Mouse (Mus musculus) heart, adult 11 months (tissue): Measurements from ENCODE around the gene Pcmtd2.
A peak's percentile ranks its signal among the peaks of the same experiment; 100 is the strongest.

Experiments
- DNase-seq: peaks from one replicate; pipeline ENCODE4 v3.0.0; 2022

Gene Pcmtd2

DNA sequence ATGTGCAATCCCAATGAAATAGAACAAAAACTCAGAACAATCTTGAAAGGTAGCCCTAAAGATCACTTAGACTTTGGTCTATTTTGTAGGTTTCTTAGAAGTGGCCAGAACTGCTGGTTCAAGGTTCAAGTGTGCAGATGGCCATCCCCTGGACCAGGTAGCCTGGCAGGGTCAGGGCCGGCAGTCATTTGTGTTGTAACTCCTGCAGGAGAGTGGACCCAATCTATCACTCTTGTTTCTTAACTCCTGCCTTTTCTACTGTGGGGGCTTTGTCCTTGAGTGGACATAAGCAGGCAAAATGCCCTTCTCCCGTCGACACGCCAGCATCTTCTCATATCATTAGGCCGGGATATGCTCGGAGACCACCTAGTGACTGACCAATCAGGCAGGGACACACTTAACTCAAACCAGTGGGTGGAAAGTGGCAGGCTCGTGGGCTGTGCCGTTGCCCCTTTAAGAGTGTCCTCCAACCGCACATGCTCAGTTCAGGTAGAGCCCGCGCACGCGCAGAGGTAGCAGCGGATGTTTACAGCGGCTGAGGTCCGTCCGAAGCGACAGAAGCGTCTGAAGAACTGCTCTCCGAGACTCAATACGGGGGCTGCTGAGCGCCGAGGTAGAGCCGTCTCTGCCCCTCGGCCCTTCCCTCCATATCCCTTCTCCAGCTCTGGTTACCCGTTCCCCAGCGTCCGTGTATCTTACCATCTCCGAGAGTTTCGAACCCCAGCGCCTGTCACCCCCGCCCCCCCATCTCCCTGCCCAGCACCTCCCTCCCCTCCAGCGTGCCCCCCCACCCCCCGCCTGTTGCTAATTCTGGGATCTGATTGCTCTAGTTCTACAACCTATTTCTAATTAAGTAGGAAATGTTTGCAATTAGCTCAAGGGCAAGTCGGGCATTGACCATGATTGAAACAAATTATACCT, at the start of gene Pcmtd2:
TSS of gene Pcmtd2 (plus strand) at position 483 of the 921 bp plus-strand sequence.
- peak; percentile 100 for DNase-seq

DNA sequence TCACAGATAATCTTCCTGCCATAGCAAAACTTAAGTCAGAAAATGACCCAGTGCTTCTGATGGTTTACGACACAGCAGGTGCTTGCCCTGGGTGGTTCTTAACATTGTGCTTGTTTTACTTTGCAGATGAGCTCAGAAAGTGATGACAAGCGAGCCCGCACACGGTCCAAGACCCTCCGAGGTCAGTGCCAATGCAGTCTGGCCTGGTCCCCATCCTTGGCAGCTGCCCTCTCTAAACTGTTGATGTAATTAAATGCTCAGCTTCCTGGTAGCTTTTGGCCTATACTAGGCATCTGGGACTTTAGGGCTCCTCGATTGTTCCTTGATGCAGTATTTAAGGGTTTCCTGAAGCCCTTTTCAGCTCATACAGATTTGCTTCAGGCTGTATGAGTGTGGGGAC, 48.3 kb upstream of the Pcmtd2 start:
- peak; percentile 58 for DNase-seq

DNA sequence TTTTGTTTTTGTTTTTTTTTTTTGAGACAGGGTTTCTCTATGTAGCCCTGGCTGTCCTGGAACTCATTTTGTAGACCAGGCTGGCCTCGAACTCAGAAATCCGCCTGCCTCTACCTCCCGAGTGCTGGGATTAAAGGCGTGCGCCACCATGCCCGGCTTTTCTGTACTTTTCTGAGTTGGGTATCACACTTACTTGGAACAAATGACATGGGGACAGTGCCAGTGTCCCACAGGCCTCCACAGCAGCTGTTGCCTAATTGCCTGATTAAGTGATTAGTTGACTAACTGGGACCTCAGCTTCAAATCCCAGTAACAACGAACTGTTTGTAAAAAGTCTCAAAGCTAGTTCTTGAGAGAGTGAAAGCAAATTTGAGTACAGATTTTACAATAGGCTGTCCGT, 44.5 kb upstream of the Pcmtd2 start:
- peak; percentile 78 for DNase-seq

DNA sequence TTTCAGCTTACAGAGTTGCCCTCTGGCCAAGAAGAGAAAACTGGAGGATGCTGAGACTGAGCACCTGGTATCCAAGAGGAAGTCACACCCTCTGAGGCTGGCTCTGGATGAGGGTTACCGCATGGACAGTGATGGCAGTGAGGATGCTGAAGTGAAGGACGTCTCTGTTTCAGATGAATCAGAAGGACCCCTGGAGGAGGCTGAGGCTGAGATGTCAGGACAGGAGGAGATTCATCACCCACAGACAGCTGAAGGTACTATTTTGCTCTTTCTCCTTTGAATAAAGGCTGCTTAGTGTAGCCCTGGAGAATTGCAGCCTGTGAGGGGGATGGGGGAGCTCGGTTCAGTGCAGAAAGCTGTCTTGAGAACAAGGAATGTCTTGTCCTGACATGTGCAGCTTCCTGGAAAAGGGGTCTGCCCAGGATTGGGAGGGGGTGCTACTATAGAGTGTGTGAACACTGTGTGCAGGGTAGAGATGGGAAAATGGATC, 42.0 kb upstream of the Pcmtd2 start:
- peak; percentile 83 for DNase-seq

DNA sequence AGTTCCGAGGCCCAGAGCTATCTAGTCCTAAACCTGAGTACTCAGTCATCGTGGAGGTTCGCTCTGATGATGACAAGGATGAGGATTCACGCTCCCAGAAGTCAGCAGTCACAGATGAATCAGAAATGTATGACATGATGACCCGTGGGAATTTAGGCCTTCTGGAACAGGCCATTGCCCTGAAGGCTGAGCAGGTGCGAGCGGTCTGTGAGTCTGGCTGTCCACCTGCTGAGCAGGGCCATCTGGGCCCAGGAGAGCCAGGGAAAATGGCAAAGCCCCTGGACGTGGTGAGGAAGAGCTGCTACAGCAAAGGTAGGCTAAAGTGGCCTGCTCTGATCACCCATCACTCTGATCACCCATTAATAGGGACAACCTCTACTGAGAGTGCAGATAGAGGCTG, 40.0 kb upstream of the Pcmtd2 start:
- peak; percentile 72 for DNase-seq

DNA sequence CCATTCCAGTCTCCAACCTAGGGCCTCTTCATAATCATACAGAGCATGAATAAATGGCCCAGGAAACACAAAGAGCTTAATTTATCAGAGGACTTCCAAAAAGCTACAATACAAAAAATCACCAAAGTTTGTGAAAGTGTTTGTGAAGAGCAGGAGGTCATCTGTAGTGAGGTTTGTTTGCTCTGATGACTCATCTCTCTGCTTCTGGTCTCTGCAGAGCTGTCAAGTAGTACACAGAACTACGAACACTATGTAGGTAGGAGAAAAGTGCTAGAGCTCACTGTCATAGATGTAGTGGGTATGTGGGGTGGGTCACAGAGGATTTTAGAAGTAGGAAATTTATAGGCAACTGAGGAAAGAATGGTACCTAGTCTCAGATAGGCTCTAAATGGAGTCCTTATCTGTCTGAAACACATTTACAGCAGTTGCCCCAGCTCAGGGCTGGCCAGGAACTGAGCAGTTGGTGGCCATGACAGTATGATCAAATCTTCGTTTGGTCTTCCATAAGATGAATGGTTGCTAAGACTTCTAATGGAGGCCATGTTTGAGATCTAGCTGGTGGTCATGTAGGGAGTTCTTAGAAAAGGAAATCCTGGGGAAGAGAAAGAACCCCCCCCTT, 8.5 kb upstream of the Pcmtd2 start:
- peak; percentile 11 for DNase-seq

DNA sequence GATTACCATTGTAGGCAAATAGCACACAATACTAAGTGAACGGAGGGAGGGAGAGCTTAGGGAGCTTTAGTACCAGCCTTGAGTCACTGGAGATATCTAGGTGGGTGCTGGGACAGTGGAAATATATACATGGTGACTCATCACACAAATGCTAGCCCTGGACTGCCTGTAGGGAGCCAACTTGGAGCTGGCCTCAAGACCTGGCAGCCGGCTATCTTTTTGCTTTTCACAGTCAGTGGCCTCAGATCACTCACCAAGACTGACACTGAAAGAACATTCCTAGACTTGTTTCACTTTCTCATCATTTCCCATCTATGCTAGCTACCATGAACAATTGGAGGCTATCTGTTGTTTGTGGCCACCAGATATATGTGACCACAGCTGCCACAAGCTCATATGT, 4.9 kb upstream of the Pcmtd2 start:
- DNase-seq: peak; percentile 82

DNA sequence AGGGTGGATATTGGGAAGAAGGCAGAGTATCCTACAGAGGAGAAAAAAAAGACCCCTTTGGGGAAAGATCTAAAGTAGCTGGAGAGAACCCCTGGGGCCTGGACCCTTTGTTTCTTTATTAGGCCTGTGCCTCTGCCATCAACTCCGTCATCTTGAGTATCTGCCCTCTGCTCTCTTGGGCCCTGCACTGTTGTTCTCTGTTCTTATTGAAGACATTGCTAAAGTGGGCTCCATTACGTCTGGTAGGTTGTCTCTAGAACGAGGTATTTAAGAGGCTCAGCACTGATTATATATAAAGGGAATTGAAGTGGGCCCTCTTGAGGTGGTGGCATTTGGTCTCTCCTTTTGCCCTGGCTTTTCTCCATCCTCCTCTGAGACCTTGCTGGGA, 633 bp downstream of the Pcmtd2 start:
- DNase-seq: peak; percentile 85

DNA sequence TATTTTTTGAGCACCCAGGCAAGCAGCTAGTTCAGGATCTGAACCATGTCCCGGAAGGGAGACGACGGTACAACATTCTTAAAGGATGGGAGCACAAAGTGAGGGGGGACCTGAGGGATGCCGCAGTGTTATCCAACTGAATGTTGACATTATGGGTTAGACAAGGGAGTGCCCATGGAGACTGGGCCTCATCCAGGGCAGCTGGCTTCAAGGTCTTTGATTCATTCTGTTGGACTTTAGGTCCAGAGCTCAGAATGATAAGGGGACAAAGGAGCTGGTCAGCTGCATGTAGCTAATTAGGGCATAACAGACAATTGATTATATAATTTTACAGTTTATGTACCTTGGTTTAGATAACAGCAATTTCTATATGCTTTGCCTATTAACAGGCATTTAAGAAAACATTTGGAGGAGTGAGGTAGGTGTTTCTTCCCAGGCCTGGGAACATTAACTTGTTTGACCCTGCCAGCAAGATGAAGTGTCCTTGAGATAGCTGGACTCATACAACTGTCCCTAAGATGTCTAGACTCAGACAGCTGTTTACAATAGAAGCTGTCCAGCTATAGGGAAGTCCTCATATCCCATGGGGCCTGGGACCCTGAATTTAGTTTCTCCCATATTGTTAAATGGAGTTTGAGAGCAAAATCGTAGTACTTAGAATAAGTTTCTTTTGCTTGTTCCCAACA, 8.2 kb downstream of the Pcmtd2 start:
- DNase-seq: peak; percentile 43

DNA sequence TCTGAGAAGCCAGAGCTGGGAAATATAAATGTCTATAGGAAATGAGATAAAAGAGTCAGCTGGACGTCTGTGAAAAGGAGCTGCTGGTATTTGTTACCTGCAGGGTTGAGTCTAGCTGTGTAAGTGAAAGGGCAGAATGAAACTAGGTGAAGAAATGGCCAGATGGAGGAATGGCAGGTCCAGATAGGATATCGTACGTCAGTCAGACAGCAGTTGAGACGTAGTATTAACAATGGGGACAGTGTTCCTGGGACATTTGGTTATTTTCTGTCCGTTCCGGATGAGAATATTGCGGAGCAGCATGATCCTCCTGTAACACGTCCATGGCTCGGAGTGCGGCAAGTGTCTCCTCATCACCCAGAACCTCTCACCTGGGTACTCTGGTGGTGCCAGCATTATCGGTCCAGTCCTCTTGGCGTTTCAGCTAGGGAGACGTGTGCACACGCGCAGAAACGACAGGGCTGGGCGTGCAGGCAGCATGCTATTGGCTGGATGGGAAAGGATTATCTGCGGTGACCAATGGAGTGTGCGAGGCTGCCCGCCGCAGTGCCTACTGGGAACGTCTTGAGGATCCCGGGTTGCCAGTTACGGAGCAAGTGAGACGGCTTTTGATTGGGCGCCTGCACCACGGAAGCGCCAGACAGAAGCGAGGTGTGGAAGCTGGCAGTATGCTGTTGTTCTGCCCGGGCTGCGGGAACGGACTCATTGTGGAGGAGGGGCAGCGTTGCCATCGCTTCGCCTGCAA, 26.3 kb downstream of the Pcmtd2 start, which contains the start of gene Polr3k:
TSS of gene Polr3k (plus strand) at position 547 of the 745 bp plus-strand sequence.
- DNase-seq: peak; percentile 100

DNA sequence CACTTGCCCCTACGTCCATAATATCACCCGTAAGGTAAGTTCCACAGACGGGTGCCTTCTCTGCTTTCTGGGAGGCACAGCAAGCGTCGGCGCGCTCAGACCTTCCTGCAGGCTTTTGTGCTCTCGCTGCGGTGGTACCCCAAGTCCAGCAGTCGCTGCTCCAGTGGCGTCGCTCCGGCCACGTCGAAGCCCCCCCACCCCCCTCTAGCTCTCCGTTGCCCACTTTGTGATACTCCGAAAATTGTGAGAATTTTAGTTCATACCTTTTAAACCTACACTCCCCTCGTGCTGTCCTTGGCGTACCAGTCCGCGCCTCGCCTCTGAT, 26.8 kb downstream of the Pcmtd2 start:
- DNase-seq: no peak

DNA sequence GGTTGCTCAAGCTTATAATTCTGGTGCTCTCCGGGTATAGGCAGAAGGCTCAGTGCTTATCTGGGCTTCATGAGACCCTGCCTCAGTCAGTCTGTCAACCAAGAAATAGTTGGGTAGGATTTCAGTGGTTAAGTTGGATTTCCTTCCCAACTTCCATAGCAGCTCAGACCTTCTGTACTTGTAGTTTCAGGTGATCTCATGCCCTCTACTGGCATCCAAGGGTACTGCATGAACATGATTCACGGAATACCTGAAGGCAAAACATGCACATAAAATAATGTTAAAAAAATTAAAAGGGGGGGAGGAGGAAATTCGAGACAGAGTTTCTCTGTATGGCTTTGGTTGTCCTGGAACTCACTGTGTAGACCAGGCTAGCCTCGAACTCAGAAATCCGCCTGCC, 29.3 kb downstream of the Pcmtd2 start:
- peak; percentile 89 for DNase-seq

DNA sequence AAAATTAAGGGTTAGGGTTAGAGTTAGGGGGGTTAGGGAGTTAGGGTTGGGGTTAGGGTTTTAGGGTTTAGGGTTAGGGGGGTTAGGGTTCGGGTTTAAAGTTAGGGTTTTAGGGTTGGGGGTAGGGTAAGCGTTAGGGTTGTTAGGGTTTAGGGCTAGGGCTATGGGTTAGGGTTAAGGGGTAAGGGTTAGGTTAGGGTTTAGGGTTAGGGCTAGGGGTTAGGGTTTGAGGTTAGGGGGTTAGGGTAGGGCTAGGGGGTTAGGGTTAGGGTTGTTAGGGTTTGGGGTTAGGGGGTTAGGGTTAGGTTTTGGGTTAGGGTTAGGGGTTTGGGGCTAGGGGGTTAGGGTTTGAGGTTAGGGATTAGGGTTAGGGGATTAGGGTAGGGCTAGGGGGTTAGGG, 33.4 kb downstream of the Pcmtd2 start:
- DNase-seq: no peak

DNA sequence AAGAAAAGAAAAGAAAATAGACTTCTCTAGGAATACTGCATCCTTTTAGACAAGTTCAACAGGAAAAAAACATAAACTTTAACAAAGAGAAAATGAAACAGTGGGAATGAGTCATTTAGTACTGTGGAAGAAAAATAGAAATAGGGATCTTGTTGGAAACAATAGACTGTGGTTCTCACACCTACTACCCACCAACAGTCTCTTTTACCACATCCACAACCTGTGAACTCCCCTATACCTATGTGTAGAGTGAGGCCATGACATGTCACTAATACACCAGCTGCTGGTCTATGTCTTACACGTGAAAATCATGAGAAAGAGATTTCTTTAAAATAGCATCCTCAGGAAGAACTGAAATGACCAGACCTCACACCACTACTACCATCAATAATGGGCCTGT, 41.2 kb downstream of the Pcmtd2 start:
- DNase-seq: no peak

DNA sequence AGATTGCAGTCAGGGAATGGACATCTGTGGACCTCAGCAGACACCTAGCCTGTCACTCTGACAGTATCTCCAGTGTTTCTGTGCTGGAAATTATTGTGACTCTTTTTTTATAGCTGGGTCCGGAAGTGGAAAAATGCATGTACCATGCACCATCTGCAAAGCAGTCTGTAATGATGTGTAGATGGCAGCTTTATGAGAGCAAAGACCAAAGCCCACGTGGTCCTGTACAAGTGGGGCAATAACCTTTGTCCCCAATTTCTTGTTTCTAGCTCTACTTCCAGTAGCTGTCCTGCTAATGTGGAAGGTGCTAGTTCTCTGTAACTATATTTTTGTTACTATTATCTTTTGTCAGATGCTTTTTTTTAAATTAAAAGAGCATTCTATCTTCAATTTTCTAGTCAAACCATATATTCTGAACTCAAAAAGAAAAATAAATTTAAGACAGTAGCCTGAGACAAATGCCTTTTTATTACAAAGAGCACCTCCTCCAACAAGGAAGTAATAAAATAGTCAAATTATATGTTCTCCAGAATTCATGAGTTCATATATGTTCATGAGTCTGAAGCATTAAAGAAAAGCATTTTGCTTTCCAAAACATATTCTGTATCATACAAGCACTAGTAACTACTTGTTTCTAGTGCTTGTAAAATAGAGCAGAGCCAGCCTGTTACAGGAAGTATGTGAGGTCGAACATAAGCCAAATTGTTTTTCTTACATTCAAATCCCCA, 45.5 kb downstream of the Pcmtd2 start:
- DNase-seq: no peak
